Mouse (Mus musculus) liver, adult 2 months (tissue): ENCODE data around the gene Ubqln5. TPM values are rescaled to one million over a fixed set of nuclear protein-coding genes. Genes with fewer than 3 reads are reported as not detected.

ENCODE experiments used
- DNase-seq: peaks from one replicate; pipeline ENCODE4 v3.0.0-alpha.2; 2011; ENCODE audit warnings: low read depth, low spot score; ENCODE audit errors: extremely low read depth
- H3K27ac ChIP-seq: fragments of 200-500 bp; replicated peaks from 2 replicates; pipeline ENCODE4 v1.5.1; 2012; ENCODE audit warnings: low read depth, mild to moderate bottlenecking, control low read depth, inconsistent platforms, low read length; ENCODE audit not compliant: insufficient read depth
- H3K27me3 ChIP-seq: fragments of 200-500 bp; 2 replicates; pipeline ENCODE4 v1.6.1; 2012; ENCODE audit warnings: mild to moderate bottlenecking, moderate library complexity, low read length, inconsistent platforms; ENCODE audit not compliant: control insufficient read depth, insufficient read depth
- H3K36me3 ChIP-seq: fragments of 200-500 bp; 2 replicates; pipeline ENCODE4 v1.6.1; 2012; ENCODE audit warnings: low read length, inconsistent platforms; ENCODE audit not compliant: control insufficient read depth, insufficient read depth
- H3K4me1 ChIP-seq: fragments of 200-500 bp; 2 replicates; pipeline ENCODE4 v1.6.1; 2011; ENCODE audit warnings: low read length; ENCODE audit not compliant: control insufficient read depth, insufficient read depth
- H3K4me3 ChIP-seq: fragments of 200-500 bp; 2 replicates; pipeline ENCODE4 v1.5.1; 2011; ENCODE audit warnings: low read depth, mild to moderate bottlenecking, control low read depth, low read length, moderate library complexity; ENCODE audit not compliant: insufficient read depth
- H3K79me2 ChIP-seq: fragments of 200-500 bp; 2 replicates; pipeline ENCODE4 v1.6.1; 2012; ENCODE audit warnings: inconsistent platforms, mild to moderate bottlenecking, low read length, moderate library complexity; ENCODE audit not compliant: control insufficient read depth, insufficient read depth
- H3K9ac ChIP-seq: fragments of 200-500 bp; 2 replicates; pipeline ENCODE4 v1.6.1; 2012; ENCODE audit warnings: low read depth, mild to moderate bottlenecking, control low read depth, inconsistent platforms, low read length
- CTCF ChIP-seq: fragments of 200-500 bp; IDR thresholded peaks from 2 replicates; pipeline ENCODE4 v1.5.1; 2011; ENCODE audit warnings: low read depth, low read length, control low read depth
- POLR2A ChIP-seq: fragments of 200-500 bp; IDR thresholded peaks from 2 replicates; pipeline ENCODE4 v1.6.1; 2011; ENCODE audit warnings: low read length, control low read depth; ENCODE audit not compliant: insufficient read depth; ENCODE audit errors: extremely low read depth
- WGBS: fragments of 180-500 bp; shearing (Covaris S2); methylation state at CpG from one replicate; pipeline ENCODE4 v1.1.7; 2018; 5-methylcytosine and 5-hydroxymethylcytosine counted together
- polyA plus RNA-seq: library from polyadenylated mRNA; depleted of rRNA; stranded (reverse); fragments of >200 nt; gene quantifications from 2 replicates; pipeline ENCODE4 v1.2.3, GENCODE M21; 2012; rRNA removed
- total RNA-seq: library from RNA; depleted of rRNA; stranded (reverse); fragments of >200 nt; gene quantifications from 2 replicates; pipeline ENCODE4 v1.2.3, GENCODE M21; 2014; rRNA removed

Ubqln5 gene
- total RNA-seq (not detected in 2 replicates), polyA plus RNA-seq (not detected in 2 replicates)

GRCm38 (mm10) chr7:104129726-104130125 lies at the start of gene Ubqln5:
Gene Ubqln5, minus strand, starts transcription at chr7:104129826.
- no peak within 1 kb of the TSS for H3K4me3 ChIP-seq
- no peak for DNase-seq
- no peaks in the 10 kb centered on the region for H3K36me3 ChIP-seq
- TF ChIP-seq POLR2A (no peak), CTCF (no peak)
- WGBS: 87% methylated on average over 5 of the region's 5 CpGs
- no peak within 1 kb of the TSS for H3K9ac ChIP-seq
- no peak within 1 kb of the TSS for H3K27ac ChIP-seq
- H3K27me3 ChIP-seq: no peaks in the 10 kb centered on the region
- H3K79me2 ChIP-seq: no peaks in the 10 kb centered on the region
- H3K4me1 ChIP-seq: no peaks in the 10 kb centered on the region

GRCm38 (mm10) chr7:104179074-104179473 lies 49.4 kb upstream of the Ubqln5 start:
- Histone ChIP-seq H3K79me2 (no peaks in the 10 kb centered on the region), H3K27ac (no peak overlapping the region), H3K36me3 (no peaks in the 10 kb centered on the region), H3K27me3 (no peaks in the 10 kb centered on the region), H3K4me3 (no peak overlapping the region), H3K4me1 (no peaks in the 10 kb centered on the region), H3K9ac (no peak overlapping the region)
- no peak for DNase-seq
- TF ChIP-seq CTCF: no peak
- TF ChIP-seq POLR2A: no peak
- 84% methylated on average over 1 of the region's 1 CpGs for WGBS

GRCm38 (mm10) chr7:104178422-104179054 lies 48.9 kb upstream of the Ubqln5 start:
- DNase-seq: no peak
- Histone ChIP-seq H3K4me1 (no peaks in the 10 kb centered on the region), H3K27ac (no peak overlapping the region), H3K27me3 (no peaks in the 10 kb centered on the region), H3K79me2 (no peaks in the 10 kb centered on the region), H3K9ac (no peak overlapping the region), H3K4me3 (no peak overlapping the region), H3K36me3 (no peaks in the 10 kb centered on the region)
- 67% methylated on average over 5 of the region's 5 CpGs for WGBS
- TF ChIP-seq CTCF: no peak
- TF ChIP-seq POLR2A: no peak

GRCm38 (mm10) chr7:104175085-104175484 lies 45.5 kb upstream of the Ubqln5 start:
- Histone ChIP-seq H3K27ac (no peak overlapping the region), H3K4me3 (no peak overlapping the region), H3K27me3 (no peaks in the 10 kb centered on the region), H3K9ac (no peak overlapping the region), H3K36me3 (no peaks in the 10 kb centered on the region), H3K4me1 (no peaks in the 10 kb centered on the region), H3K79me2 (no peaks in the 10 kb centered on the region)
- 79% methylated on average over 1 of the region's 1 CpGs for WGBS
- DNase-seq: no peak
- TF ChIP-seq CTCF (no peak), POLR2A (no peak)

- WGBS: 73% methylated on average over 6 of the region's 6 CpGs
- H3K79me2 ChIP-seq: no peaks in the 10 kb centered on the region
- H3K4me1 ChIP-seq: no peaks in the 10 kb centered on the region
- H3K36me3 ChIP-seq: no peaks in the 10 kb centered on the region
- TF ChIP-seq CTCF (no peak), POLR2A (no peak)
- H3K4me3 ChIP-seq: no peak overlapping the region
- H3K27ac ChIP-seq: no peak overlapping the region
- no peak for DNase-seq
- no peaks in the 10 kb centered on the region for H3K27me3 ChIP-seq
- no peak overlapping the region for H3K9ac ChIP-seq
These were observed 40.1 kb upstream of the Ubqln5 start for GRCm38 (mm10) chr7:104169634-104170204.

GRCm38 (mm10) chr7:104167105-104167504 lies 37.5 kb upstream of the Ubqln5 start:
- Histone ChIP-seq H3K4me3 (no peak overlapping the region), H3K79me2 (no peaks in the 10 kb centered on the region), H3K4me1 (no peaks in the 10 kb centered on the region), H3K27me3 (no peaks in the 10 kb centered on the region), H3K36me3 (no peaks in the 10 kb centered on the region), H3K9ac (no peak overlapping the region), H3K27ac (no peak overlapping the region)
- 70% methylated on average over 6 of the region's 6 CpGs for WGBS
- DNase-seq: no peak
- TF ChIP-seq CTCF: no peak
- TF ChIP-seq POLR2A: no peak
